Mouse (Mus musculus): ENCODE measurements around the gene Copg2. TPM values are rescaled to one million over a fixed set of nuclear protein-coding genes. Genes with fewer than 3 reads are reported as not detected.
A peak's percentile ranks its signal among the peaks of the same experiment; 100 is the strongest.

Copg2 gene
- total RNA-seq, 2 experiments from 2014 or later: 7.0 to 12.6 TPM

DNA sequence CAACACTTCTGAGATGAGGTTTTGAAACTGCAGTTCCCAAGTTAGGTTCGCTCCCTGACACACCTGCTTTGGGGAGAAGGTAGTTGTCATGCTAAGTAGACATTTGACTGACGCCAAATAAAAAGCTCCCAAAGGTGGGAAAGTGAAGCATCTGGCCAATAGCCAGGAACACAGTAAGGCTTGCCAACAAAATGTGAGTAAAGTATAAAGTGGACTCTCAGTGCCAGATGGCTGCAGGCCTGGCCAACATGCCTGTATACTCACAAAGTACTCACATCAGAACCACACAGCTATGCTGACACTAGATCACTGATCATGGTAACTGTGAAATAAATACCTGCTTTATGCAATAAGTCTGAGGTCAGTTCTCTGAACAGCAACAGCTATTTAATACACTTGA, 46.8 kb downstream of the Copg2 start:
- no peak for ATAC-seq (replicated peaks; ENCODE audit: low FRiP score, poor library complexity, severe bottlenecking)

DNA sequence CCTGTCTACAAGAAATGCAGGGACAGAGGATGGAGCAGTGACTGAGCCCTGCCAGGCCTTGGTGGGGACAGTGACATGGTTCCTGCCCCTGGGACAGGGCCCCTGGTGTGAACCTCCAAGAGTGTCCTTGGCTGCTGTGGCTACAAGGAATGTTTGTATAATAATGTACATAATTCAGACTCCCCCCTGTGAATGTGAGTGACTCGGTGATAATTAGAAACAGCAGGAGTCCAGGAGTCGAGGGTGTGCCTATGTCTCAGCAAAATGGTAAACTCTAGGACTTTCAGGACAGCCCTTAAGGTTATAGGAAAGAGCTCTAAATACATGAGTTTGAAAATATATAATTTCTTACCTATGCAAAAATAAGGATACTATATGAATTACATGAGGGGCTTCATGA, 64.4 kb downstream of the Copg2 start:
- no peak for ATAC-seq (replicated peaks; ENCODE audit: low FRiP score, poor library complexity, severe bottlenecking)

DNA sequence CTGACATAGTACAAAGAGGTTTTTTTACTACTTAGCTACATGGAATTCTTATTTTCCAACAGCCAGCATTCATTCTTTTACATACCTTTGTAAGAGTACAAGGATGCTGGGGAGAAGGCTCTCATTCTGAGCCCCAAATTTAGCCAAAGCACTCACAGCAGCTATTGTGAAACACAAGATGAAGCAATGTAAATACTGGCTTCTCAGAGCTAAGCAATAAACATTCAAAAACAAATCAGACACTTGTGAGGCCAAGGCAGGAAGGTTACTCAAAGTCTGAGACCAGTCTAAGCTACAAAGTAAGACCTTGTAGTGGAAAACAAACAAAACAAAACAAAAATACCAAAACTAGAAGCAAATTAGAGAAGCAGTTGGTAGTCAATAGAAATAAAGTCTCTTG, 83.0 kb downstream of the Copg2 start:
- no peak for ATAC-seq (replicated peaks; ENCODE audit: low FRiP score, poor library complexity, severe bottlenecking)

DNA sequence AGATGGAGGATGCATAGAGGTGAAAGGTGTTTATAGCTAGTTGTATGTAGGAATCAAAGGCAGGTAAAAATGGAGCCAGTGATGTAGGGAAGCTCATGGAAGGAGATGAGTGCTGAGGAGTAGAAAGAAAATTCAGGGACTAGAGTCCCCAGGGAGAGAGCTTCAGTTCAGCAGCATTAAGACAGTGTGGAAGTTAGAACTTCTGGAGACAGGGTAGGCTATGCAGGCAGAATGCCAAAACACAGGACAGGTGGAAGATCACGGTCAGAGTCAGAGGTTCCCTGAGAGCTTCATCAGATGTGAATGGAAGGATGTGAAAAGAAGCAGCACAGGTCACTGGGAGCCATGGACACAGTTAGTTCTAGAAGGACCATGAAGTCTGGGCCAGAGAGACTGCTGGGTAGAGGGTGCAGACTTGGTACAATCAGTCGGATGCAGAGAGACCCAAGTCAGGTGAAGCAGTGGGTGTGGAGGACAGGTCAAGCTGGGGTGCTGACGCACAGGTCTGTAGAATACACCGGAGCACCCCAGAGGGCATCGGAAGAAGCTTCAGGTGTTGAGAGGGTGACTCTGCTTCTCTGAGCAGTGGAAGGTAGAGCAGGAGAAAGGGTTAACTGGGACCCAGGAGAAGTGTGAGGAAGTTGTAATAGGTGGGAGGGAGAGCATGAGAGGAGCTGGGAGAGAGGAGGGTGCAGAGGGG, 91.4 kb downstream of the Copg2 start:
- ATAC-seq (replicated peaks; ENCODE audit: low FRiP score, poor library complexity, severe bottlenecking): peak; percentile 20; the same call in 1 of the 2 replicates

DNA sequence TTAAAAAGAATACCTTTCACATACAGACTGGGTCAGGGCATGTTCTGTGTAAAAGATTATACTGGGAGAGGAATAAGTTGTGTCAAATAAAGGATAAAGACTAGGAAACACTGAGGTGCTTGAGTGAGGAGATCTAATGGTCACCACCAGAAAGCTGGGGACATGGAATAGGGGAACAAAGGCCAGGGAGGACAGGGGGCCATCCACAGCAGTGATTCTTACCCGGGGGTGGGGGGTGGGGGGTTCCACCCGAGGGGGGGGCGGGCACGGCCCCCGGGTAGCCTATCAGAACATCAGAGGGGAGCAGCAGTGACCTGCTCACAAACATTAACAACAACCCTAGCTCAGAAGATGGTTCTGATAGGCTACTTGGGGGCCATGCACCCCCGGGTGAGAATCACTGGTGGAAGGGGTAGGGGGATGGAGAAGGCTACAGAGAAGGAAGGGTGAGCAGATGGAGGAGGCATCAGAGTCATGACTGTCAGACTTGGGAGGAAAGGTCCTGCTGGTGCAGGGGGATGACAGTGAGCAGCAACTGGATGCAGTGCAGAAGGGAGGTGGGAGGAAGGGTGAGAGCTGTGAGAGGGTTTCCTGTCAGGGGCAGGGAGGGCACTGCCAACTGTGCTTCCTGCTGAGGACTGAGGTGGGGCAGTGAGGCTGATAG, 92.1 kb downstream of the Copg2 start:
- peak; percentile 84 for ATAC-seq (replicated peaks; ENCODE audit: low FRiP score, poor library complexity, severe bottlenecking)

DNA sequence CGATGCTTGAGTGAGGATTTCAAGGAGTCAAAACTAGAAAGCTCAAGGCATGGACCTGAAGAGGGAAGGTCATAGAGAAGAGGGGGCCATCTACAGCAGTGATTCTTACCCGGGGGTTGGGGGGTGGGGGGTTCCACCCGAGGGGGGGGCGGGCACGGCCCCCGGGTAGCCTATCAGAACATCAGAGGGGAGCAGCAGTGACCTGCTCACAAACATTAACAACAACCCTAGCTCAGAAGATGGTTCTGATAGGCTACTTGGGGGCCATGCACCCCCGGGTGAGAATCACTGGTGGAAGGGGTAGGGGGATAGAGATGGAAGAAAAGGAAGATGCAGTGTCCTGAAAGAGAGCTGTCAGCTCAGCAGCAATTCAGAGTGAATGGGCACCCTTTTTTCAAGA, 93.7 kb downstream of the Copg2 start:
- ATAC-seq (replicated peaks; ENCODE audit: low FRiP score, poor library complexity, severe bottlenecking): peak; percentile 64; the same call in 1 of the 2 replicates

DNA sequence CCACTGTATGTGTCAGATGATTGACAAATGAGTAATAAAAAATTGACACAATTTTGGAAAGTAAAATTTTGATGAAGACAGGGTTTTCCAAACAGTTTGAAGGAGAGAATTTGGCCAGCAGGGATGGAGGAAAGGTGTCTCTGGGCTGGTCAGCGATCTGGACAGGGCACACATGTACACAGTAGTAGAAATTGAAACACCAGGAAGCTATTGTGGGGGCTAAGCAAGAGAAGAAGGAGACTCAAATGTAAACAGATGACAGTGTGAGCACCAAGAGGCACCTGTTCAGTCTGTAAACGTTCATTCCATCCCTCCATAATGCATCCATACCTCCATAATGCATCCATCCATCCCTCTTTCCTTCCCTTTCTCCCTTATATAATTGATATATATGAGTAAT, 145.4 kb downstream of the Copg2 start:
- ATAC-seq (replicated peaks; ENCODE audit: low FRiP score, poor library complexity, severe bottlenecking): no peak

DNA sequence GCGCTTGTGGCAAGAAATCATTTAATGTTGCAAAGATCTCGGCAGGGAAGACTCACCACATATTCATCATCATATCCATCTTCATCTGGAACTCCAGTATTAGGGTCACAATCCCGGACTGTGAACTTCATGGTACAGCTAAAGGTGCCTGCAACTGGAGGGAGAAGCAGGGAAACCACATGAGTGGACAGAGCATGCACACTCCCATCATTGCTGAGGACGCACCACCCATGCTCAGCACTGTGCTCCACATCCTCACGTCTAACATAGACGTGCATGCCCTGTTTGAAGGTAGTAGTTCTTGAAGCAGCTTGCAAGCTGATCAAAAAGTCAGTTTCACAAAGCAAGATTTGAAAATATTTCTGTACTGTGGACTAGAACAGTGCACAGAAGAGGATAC, 146.1 kb downstream of the Copg2 start:
- no peak for ATAC-seq (replicated peaks; ENCODE audit: low FRiP score, poor library complexity, severe bottlenecking)

DNA sequence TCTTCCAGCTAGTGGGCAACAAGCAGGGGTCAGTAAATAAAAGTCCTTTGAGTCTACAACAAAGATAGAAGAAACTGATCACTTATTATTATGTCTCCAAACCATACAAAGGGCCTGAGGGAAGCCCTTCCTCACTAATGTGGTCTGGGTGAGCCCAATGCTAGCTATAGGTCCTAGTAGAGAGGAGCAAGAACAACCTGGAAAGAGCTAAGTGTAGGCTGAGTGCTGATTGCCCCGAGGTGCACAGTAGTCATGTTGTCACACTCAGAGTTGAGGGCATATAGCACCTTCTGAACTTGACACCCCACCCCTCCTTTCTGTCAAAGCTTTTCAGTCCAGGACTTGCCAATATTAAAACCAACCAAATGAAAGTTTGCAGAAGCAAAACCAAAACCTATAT, 146.7 kb downstream of the Copg2 start:
- no peak for ATAC-seq (replicated peaks; ENCODE audit: low FRiP score, poor library complexity, severe bottlenecking)

DNA sequence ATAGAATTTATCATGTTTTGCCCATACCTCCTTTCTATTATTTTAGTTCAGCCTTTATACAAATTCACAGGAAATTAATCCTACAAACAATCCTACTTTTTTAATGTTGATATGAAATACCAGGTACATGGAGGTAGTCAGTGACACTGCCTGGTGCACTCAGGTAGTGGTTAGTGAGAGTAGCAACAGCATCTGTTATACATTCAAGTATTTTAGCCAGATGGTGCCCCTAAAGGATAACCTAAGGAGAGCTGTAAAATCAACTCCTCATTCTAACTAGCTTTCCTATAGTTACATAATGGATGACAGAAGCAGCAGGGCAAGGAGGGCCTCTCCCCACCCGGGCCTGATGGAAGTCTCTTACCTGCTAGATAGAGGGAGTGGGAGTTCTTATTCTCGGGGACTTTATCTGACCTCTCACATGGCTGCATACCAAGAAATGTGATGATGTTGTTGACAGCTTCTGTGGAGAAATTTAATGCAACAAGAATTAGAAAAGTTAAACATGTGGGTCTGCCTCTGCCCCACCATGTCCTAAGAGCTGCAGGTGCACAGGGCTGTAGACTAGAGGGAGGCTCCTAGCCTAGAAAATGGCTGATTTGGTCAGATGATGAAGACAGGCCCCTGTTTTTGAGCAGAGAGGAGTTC, 147.4 kb downstream of the Copg2 start:
- no peak for ATAC-seq (replicated peaks; ENCODE audit: low FRiP score, poor library complexity, severe bottlenecking)

DNA sequence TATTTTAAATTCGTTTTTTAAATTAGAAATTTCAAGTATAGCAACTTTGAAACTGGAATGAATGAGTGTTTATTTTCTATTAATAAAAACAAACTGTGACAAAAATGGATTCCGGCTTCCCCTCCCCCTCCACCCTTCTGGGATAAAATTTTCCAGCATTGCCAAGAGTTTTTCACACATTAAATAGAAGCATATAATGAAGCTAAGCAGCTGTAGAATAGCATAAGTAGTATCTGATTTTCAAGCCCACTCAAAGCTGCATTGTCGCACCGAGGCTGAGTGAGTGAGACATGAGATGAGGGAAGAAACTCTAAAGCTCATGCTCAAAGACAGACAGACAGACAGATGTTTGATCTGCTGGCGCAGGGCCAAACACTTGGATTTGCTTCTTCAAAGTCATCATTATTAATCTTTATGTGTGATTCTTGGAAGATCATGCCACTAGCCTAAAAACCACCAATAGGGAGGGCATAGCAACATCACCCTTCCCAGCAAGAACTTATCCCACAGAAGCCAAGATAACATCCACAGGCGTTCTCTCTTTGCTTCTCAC, 148.2 kb downstream of the Copg2 start:
- ATAC-seq (replicated peaks; ENCODE audit: low FRiP score, poor library complexity, severe bottlenecking): no peak

DNA sequence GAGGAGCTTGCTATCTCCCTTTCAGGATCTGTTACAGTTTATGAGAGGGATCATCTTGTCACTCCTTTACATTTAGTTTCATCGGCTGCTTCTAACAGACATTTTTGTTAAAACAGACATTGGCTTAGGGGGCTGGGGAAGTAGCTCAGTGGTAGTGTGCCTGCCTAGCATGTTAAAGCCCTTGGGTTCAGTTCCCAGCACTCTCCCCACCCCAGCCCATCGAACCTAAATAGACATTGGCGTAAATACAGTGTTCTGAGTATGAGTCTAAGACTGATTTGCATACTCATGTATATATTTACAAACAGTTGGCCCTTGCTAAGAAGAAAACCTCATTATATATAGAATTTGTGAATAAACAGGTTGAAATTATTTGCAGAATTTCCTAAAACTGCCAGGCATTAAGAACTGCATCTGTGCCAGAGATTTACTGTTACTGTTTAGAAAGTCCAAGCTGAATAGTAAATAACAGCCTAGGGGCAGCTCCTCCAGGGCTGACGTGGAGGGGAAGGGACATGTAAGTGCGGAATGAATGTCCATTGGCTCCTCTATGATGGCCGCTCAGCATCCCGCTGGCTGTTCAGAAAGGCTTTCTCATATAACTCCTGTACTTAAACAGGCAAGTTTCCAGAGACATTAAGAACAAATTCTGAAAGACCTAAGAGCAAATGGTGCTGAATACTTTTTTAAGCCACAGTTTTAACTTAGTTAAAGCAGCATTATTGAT, 148.8 kb downstream of the Copg2 start:
- ATAC-seq (replicated peaks; ENCODE audit: low FRiP score, poor library complexity, severe bottlenecking): no peak

DNA sequence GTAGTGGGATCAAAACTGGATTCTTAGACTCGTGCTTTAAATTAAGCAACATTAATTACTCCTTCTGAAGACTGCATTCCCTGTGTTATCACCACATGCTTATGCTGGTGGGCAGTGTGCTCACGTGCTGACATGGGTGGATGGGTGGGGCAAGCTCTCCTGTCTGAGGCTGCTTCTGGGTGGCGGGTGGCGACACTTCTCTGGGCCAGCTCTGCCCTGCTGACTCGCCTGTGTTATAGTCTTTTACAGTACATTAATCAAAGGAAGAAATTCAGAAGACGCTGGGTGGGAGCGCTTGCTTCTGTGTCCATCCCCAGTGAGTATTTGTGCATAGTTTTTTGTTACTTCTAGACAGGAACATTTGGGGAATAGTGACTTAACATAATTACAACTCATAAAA, 151.0 kb downstream of the Copg2 start:
- ATAC-seq (replicated peaks; ENCODE audit: low FRiP score, poor library complexity, severe bottlenecking): no peak

DNA sequence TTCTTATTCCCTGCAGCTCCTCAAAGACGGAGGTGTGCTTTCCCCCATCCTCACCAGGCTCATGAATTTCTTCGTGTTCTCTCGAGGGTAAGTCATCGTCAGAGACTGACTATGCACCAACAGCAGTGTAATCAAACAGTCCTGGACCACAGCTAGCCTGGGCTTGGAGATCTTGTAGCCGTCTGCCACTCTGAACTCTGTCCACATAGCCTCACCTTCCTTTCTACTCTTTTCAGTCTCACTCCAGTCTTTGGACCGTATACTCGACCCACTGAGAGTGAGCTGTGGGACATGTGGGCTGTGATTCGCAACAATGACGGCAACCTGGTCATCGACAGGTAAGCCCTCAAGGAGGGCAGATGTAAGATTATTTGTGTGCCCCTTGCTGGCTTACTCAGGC, 151.7 kb downstream of the Copg2 start:
- no peak for ATAC-seq (replicated peaks; ENCODE audit: low FRiP score, poor library complexity, severe bottlenecking)

DNA sequence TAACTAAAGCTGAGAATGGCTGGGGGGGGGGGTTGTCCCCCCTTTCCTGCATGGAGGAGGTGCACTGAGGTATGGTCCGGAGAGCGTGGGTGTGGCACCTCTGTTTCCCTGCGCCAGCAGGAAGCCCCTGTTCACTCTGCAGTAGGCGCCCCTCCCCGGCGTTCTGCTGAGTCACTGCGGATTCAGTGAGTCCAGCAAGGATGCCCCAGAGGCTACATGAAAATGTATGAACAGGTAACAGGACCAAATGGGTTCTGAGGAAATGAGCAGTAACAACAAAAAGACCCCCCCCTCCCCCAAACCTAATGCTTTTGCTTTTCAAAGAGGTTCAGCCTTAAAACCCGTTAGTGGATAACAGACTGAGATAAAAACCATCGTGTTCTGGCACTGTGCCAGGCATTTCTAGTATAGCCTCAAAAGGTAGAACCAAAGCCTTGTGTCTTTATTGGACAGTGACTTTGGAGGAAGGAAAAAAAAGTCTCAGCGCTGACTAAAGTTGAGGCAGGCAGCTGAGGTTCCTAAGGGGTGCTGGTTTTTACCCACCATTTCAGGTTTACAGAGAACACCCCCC, 157.3 kb downstream of the Copg2 start:
- ATAC-seq (replicated peaks; ENCODE audit: low FRiP score, poor library complexity, severe bottlenecking): no peak

DNA sequence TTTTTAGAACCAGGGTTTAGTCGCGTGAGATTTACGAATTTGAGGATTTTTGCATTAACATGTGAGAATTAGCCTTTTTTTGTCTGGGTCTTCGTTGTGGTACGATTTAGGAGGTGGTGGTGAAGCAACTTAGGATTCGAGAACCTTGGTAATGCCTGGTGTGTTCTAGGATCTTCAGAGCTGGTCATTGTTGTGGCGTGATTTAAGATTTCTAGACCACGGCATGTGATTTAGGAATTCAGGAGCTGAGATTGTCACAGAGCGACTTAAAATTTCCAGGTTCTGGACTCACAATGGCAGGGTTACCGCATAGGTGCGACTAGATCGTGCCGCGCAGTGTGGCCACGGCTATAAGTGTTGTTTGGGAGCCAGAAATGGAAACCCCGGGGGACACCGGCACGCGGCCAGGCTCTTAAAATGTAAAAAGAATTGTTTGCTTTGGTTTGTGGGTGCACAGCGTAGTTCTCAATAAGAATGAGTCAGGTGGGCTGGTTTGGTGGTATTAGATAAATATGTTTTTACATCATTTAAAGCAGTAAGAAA, 158.1 kb downstream of the Copg2 start:
- ATAC-seq (replicated peaks; ENCODE audit: low FRiP score, poor library complexity, severe bottlenecking): no peak

DNA sequence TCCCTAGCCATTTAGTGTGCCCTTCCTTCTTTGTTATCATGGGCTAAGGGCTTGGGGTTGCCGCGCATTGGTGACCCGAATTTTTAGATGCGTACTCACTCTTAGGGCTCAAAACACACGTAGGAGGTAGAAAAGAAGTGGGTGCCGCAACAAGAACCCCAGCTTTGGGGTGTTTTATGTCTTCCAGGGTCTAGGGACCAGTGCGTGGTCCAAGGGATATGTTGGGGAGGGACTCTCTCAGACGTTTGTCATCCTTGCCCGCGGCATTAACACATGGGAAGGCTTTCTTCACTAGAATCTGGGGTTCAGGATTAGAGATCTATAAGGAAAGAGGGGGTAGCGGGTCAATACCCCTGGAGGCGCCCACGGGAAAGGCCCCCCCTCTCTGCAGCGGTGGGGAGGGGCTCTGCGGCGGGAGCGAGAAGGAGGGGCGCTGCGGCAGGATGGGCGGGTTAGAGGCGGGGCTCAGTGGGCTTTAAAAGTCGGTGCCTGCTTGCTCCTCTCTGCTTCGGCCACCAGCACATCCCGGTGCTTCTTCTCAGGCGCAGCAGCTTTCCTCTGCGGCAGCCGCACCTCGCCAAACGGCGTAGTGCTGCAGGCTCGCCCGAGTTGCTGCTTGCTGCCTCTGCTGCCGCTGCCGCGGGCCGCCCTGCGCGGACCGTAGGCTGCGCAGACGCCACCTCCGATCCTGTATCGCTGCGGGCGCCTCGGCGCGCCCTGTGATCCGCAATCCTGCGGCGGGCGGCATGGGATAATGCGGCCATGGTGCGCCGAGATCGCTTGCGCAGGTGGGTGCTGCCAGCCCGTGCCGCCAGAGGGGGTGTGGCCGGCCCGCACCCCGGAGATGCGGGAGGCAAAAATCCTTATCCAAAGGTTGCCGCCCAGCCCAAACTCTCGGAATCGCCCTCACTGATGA, 158.8 kb downstream of the Copg2 start:
- no peak for ATAC-seq (replicated peaks; ENCODE audit: low FRiP score, poor library complexity, severe bottlenecking)

DNA sequence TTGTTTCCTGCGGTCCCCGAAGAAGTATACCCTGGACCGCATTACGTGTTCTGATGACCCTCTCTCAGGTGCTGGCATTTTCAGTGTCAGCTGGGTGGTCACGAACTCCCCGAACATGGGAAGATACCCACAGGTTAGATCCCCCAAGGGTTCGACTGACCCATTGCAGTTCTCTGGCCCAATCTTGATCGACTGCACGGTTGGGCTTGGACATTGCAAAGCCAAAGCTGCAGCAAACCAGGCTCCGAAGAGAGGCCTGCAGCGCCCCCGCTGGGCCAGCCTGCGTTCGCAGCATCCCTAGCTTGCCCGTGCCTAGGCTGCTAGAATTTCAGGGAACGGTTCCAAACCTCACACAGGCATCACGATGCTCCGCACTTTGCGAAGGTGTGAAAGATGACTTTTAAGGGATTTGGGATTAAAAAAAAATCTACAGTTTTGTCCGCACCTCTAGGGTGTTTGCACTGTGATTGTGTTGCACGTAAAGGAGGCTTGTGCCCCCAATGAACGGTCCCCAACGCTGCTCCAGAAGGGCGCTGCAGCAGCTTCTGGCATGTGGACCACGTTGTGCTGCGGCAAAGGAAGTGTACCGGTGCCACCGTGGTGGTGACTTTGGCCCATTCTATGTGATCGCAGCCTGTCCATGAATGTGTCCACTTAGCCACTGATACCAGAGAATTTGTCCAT, 159.6 kb downstream of the Copg2 start:
- ATAC-seq (replicated peaks; ENCODE audit: low FRiP score, poor library complexity, severe bottlenecking): peak; percentile 49; the same call in 1 of the 2 replicates
